Mouse (Mus musculus) CH12.LX (cell line): ENCODE results near the gene Nde1. TPM values are rescaled to one million over a fixed set of nuclear protein-coding genes. Genes with fewer than 3 reads are reported as not detected.

Experiments used
- DNase-seq: peaks from one replicate; pipeline ENCODE4 v3.0.0-alpha.2; 2013; ENCODE audit errors: extremely low read depth
- H3K27ac ChIP-seq: 2 replicates; pipeline ENCODE4 v1.5.1; 2012; ENCODE audit warnings: low read depth, mild to moderate bottlenecking, control low read depth, moderate library complexity; ENCODE audit not compliant: insufficient read depth
- H3K27me3 ChIP-seq: replicated peaks from 2 replicates; pipeline ENCODE3; 2012; ENCODE audit warnings: inconsistent platforms
- H3K36me3 ChIP-seq, 2 experiments: replicated peaks in 1 of 2; 2 replicates each; pipeline versions ENCODE3 to v1.6.1; 2012; ENCODE audit warnings: inconsistent platforms in 1 of 2, low read length in 1 of 2, mild to moderate bottlenecking in 1 of 2, mixed read lengths in 1 of 2, moderate library complexity in 1 of 2; ENCODE audit not compliant: control insufficient read depth in 1 of 2, insufficient read depth in 1 of 2
- H3K4me1 ChIP-seq, 2 experiments: 2 replicates each; pipeline ENCODE4 v1.6.1; 2012; ENCODE audit warnings: inconsistent platforms in 1 of 2, moderate library complexity in 1 of 2; ENCODE audit not compliant: insufficient read depth in 2 of 2, control insufficient read depth in 1 of 2
- H3K4me2 ChIP-seq: 2 replicates; pipeline ENCODE4 v1.6.1; 2012; ENCODE audit warnings: low read depth, mild to moderate bottlenecking, control low read depth; ENCODE audit not compliant: poor library complexity, insufficient read depth, severe bottlenecking
- H3K4me3 ChIP-seq, 3 experiments: fragments of 150-350 bp in 1 of 3; sonication (generic) in 1 of 3; replicated peaks in 1 of 3; 2 replicates each; pipeline versions ENCODE3 to v1.5.1; 2011 to 2012; ENCODE audit warnings: low read depth in 2 of 3, low read length in 2 of 3, mild to moderate bottlenecking in 2 of 3, moderate library complexity in 2 of 3, control low read depth in 1 of 3, improper control_type of control experiment in 1 of 3, inconsistent platforms in 1 of 3, mixed read lengths in 1 of 3; ENCODE audit not compliant: poor library complexity in 1 of 3
- H3K79me2 ChIP-seq: replicated peaks from 2 replicates; pipeline ENCODE4 v1.6.1; 2012; ENCODE audit warnings: mild to moderate bottlenecking, moderate library complexity; ENCODE audit not compliant: control insufficient read depth, poor library complexity, insufficient read depth, severe bottlenecking; ENCODE audit errors: extremely low read depth
- H3K9ac ChIP-seq: 2 replicates; pipeline ENCODE4 v1.6.1; 2012; ENCODE audit warnings: low read depth, mild to moderate bottlenecking, control low read depth, moderate library complexity; ENCODE audit not compliant: insufficient read depth
- H3K9me3 ChIP-seq: replicated peaks from 2 replicates; pipeline ENCODE3; 2012; ENCODE audit warnings: low read length, inconsistent platforms, mixed read lengths
- BHLHE40 ChIP-seq: IDR thresholded peaks from 2 replicates; pipeline ENCODE4 v1.6.1; 2011; ENCODE audit warnings: mild to moderate bottlenecking, low read depth, low read length, improper control_type of control experiment
- CHD2 ChIP-seq: IDR thresholded peaks from 2 replicates; pipeline ENCODE4 v1.6.1; 2011; ENCODE audit warnings: low read length, improper control_type of control experiment
- E2F4 ChIP-seq: IDR thresholded peaks from 2 replicates; pipeline ENCODE4 v1.6.1; 2011; ENCODE audit warnings: low read depth, low read length, improper control_type of control experiment; ENCODE audit not compliant: insufficient replicate concordance
- ELF1 ChIP-seq: IDR thresholded peaks from 2 replicates; pipeline ENCODE4 v1.6.1; 2014; ENCODE audit warnings: low read depth, mild to moderate bottlenecking, inconsistent platforms, low read length, improper control_type of control experiment
- ETS1 ChIP-seq: conservative IDR thresholded peaks from 2 replicates; pipeline ENCODE4 v1.6.1; 2012; ENCODE audit warnings: low read depth, mild to moderate bottlenecking, inconsistent platforms, low read length, improper control_type of control experiment, moderate library complexity
- GABPA ChIP-seq: IDR thresholded peaks from 2 replicates; pipeline ENCODE4 v1.6.1; 2012; ENCODE audit warnings: low read depth, low read length, improper control_type of control experiment, inconsistent platforms; ENCODE audit not compliant: insufficient replicate concordance
- HCFC1 ChIP-seq: IDR thresholded peaks from 2 replicates; pipeline ENCODE4 v1.6.1; 2012; ENCODE audit warnings: low read depth, mild to moderate bottlenecking, inconsistent platforms, low read length, improper control_type of control experiment
- JUN ChIP-seq: IDR thresholded peaks from 2 replicates; pipeline ENCODE4 v1.6.1; 2011; ENCODE audit warnings: low read depth, mild to moderate bottlenecking, low read length, improper control_type of control experiment, moderate library complexity; ENCODE audit not compliant: insufficient read depth
- JUND ChIP-seq: conservative IDR thresholded peaks from 2 replicates; pipeline ENCODE4 v1.6.1; 2011; ENCODE audit warnings: low read depth, low read length, improper control_type of control experiment
- KAT2A ChIP-seq: IDR thresholded peaks from 2 replicates; pipeline ENCODE4 v1.6.1; 2012; ENCODE audit warnings: low read length, improper control_type of control experiment, inconsistent platforms; ENCODE audit not compliant: insufficient replicate concordance
- MAFK ChIP-seq: IDR thresholded peaks from 2 replicates; pipeline ENCODE4 v1.6.1; 2011; ENCODE audit warnings: low read length, improper control_type of control experiment; ENCODE audit not compliant: insufficient replicate concordance
- MXI1 ChIP-seq: IDR thresholded peaks from 2 replicates; pipeline ENCODE4 v1.6.1; 2011; ENCODE audit warnings: mild to moderate bottlenecking, low read depth, low read length, improper control_type of control experiment
- RAD21 ChIP-seq: IDR thresholded peaks from 2 replicates; pipeline ENCODE4 v1.6.1; 2011; ENCODE audit warnings: low read depth, mild to moderate bottlenecking, low read length, improper control_type of control experiment, moderate library complexity
- RCOR1 ChIP-seq: conservative IDR thresholded peaks from 2 replicates; pipeline ENCODE4 v1.6.1; 2012; ENCODE audit warnings: low read depth, mild to moderate bottlenecking, inconsistent platforms, low read length, improper control_type of control experiment
- SIN3A ChIP-seq: IDR thresholded peaks from 2 replicates; pipeline ENCODE4 v1.6.1; 2012; ENCODE audit warnings: low read length, improper control_type of control experiment, inconsistent platforms
- SMC3 ChIP-seq: IDR thresholded peaks from 2 replicates; pipeline ENCODE4 v1.6.1; 2011; ENCODE audit warnings: low read depth, low read length, improper control_type of control experiment
- TBP ChIP-seq: conservative IDR thresholded peaks from 2 replicates; pipeline ENCODE4 v1.6.1; 2011; ENCODE audit warnings: low read depth, low read length, improper control_type of control experiment
- TCF12 ChIP-seq: IDR thresholded peaks from 2 replicates; pipeline ENCODE4 v1.6.1; 2014; ENCODE audit warnings: low read depth, mild to moderate bottlenecking, inconsistent platforms, low read length, improper control_type of control experiment
- USF2 ChIP-seq: conservative IDR thresholded peaks from 2 replicates; pipeline ENCODE4 v1.6.1; 2011; ENCODE audit warnings: low read depth, low read length, improper control_type of control experiment
- ZKSCAN1 ChIP-seq: IDR thresholded peaks from 2 replicates; pipeline ENCODE4 v1.6.1; 2012; ENCODE audit warnings: low read depth, inconsistent platforms, low read length, improper control_type of control experiment, borderline replicate concordance
- ZNF384 ChIP-seq: IDR thresholded peaks from 2 replicates; pipeline ENCODE4 v1.6.1; 2012; ENCODE audit warnings: low read depth, low read length, improper control_type of control experiment, inconsistent platforms
- dilution Hi-C: fragments of 300-500 bp; cut with MboI; formaldehyde crosslinking; loops from 2 replicates; pipeline ENCODE4 v1.14.3; 2020; ENCODE audit warnings: low sequenced_read_pairs; ENCODE audit not compliant: extremely low pct_unique_long_range_greater_than_20kb, extremely low pct_ligation_motif_present
- in situ Hi-C: fragments of 300-500 bp; cut with MboI; formaldehyde crosslinking; loops from 3 replicates; pipeline ENCODE4 v1.14.3; 2019; ENCODE audit warnings: low sequenced_read_pairs, low pct_ligation_motif_present, low pct_unique_long_range_greater_than_20kb, mixed read lengths
- polyA plus RNA-seq: library from polyadenylated mRNA; unstranded; fragments of >175 nt; gene quantifications from 2 replicates; pipeline ENCODE4 v1.2.1, GENCODE M21; 2012; ENCODE audit warnings: low read depth; ENCODE audit not compliant: insufficient read length
- total RNA-seq, 2 experiments: library from RNA; depleted of rRNA; stranded (reverse); fragments of 300-350 nt in 1 of 2; fragments of >200 nt in 1 of 2; gene quantifications; 2 replicates each; pipeline ENCODE4 v1.2.3; 2012 to 2014

Nde1 gene
- total and polyA plus RNA-seq, 3 experiments = 62.1 to 104 (median 65.0) TPM

- no peaks in the 10 kb centered on the region for H3K79me2 ChIP-seq
- dilution Hi-C loops = no loop called here
Measured at GRCm38 (mm10) chr16:14178041-14178440, 15.0 kb downstream of the Nde1 start.

GRCm38 (mm10) chr16:14180163-14180733, 17.2 kb downstream of the Nde1 start:
- H3K36me3 ChIP-seq = peaks cover 65 to 99% of the 10 kb centered on the region in 2 experiments
- DNase-seq = no peak
- no peak overlapping the region for H3K4me2 ChIP-seq
- H3K4me3 ChIP-seq = no peak overlapping the region
- H3K27ac ChIP-seq = no peak overlapping the region
- H3K27me3 ChIP-seq = no peaks in the 10 kb centered on the region
- no peaks in the 10 kb centered on the region for H3K9me3 ChIP-seq
- in situ Hi-C loops (no loop called here), dilution Hi-C loops (no loop called here)
- no peak overlapping the region for H3K9ac ChIP-seq
- no peaks in the 10 kb centered on the region for H3K79me2 ChIP-seq
- TF ChIP-seq RAD21 (no peak), JUND (no peak), KAT2A (no peak), TCF12 (no peak), TBP (no peak), E2F4 (no peak), JUN (no peak), MXI1 (no peak), ELF1 (no peak), ETS1 (no peak), RCOR1 (no peak), ZNF384 (no peak), SIN3A (no peak), MAFK (no peak), BHLHE40 (no peak)
- peaks cover 0 to 4% of the 10 kb centered on the region in 2 experiments; a peak in 1 of 4 replicates for H3K4me1 ChIP-seq

More at GRCm38 (mm10) chr16:14178041-14178440, 15.0 kb downstream of the Nde1 start:
- Histone ChIP-seq H3K4me2 (no peak overlapping the region), H3K4me1 (peaks cover 0 to 4% of the 10 kb centered on the region in 2 experiments; a peak in 1 of 4 replicates), H3K9me3 (no peaks in the 10 kb centered on the region), H3K27ac (no peak overlapping the region), H3K27me3 (no peaks in the 10 kb centered on the region), H3K9ac (no peak overlapping the region), H3K4me3 (no peak overlapping the region), H3K36me3 (peaks cover 70 to 99% of the 10 kb centered on the region in 2 experiments)
- in situ Hi-C loops = no loop called here
- TF ChIP-seq SIN3A (no peak), SMC3 (no peak), TCF12 (no peak), ZKSCAN1 (no peak), USF2 (no peak), GABPA (no peak), CHD2 (no peak), HCFC1 (no peak)
- no peak for DNase-seq
